Mouse (Mus musculus): ENCODE measurements around the gene Gna12.

The Gna12 gene

DNA sequence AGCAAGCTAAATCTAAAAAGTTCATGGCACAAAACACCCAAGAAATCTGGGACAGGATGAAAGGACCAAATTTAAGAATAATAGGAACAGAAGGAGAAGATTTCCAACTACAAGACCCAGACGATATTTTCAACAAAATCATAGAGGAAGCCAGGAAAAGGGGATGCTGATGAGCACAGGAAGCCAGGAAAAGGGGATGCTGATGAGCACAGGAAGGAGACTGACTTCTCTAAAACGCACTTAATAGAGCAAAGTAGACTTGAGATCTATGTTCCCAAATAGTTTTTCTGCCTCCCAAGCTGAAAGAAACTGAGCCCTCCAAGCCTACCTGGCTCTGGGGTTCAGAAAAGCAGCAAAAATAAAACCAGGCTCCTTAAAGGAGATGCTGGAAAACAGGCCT is 2.8 kb downstream of the Gna12 start:
- DNase-seq (ENCODE audit: low read depth, low spot score), result no peak

DNA sequence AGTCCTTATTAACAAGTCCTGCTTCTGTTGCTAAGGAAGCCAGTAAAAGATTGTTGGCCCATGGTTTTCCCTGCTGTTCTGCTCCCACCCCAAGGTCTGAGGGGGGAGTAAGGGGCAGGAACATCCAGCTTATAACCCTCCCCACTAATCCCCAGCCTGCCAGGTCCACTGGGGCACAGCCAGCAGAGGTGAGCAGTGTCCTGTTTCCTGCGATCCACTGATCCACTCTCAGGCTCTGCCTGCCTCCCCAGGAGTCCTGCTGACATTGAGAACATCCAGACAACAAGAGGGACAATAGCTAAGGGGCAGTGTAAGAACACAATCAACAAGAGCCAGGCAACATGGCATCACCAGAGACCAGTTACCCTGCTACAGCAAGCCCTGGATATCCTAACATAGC is 3.4 kb downstream of the Gna12 start:
- DNase-seq (ENCODE audit: low read depth, low spot score), result no peak

DNA sequence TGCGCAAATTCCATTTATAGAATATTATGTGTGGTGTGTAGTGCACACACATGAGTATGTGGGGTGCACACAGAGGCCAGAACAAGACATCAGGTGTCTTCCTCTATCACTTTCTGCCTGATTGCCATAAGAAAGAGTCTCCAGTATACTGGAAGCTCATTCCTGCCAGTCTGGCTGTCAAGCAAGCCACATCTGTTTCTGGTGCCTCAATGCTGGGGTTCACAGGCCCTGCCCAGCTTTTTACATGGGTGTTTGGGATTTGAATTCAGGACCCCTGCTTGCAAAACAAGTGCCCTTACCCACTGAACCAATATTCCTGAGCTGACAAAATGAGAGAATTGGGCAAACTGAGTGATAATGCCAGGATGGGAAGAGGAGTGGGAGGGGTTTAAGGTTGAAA is 4.1 kb downstream of the Gna12 start:
- no peak for DNase-seq (ENCODE audit: low read depth, low spot score)

DNA sequence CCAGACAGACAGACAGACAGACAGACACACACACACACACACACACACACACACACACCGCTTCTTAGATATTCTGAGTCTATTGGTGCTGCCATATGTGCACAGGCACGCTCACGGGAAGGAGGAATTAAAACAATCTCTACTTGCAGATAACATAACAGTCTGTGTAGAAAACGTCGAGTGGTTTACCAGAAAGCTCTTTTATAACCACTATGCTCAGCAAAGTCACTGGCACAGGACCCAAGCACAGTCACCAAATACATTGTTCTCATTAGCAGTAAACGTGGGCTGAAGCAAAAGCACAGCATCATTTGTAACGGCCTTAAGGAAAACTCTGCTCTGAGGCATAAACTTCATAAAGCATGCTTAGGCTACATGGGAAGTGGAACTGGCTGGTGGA is 6.1 kb downstream of the Gna12 start:
- DNase-seq (ENCODE audit: low read depth, low spot score), result no peak

GRCm38 (mm10) chr5:140823386-140823785 is 6.8 kb downstream of the Gna12 start:
- no peak for DNase-seq (ENCODE audit: low read depth, low spot score)

DNA sequence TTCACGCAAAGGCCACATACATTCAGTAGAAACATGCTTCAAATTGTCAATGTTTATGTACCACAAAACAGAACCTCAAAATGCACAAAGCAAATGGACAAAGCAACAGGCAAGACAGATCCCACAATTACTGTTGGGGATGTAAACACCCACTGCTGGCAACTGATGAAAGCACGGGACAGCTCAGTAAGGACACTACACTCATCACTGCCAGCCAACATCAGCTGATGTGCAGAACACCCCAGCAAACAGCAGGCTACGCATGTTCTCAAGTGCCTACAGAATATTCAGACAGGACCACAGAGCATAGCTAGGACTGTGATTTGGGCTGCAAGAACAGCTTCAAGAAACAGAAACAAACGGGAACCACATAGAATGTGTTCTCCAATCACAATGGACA is 8.3 kb downstream of the Gna12 start:
- no peak for DNase-seq (ENCODE audit: low read depth, low spot score)

GRCm38 (mm10) chr5:140820539-140820938 is 9.7 kb downstream of the Gna12 start:
- DNase-seq (ENCODE audit: low read depth, low spot score), result no peak

DNA sequence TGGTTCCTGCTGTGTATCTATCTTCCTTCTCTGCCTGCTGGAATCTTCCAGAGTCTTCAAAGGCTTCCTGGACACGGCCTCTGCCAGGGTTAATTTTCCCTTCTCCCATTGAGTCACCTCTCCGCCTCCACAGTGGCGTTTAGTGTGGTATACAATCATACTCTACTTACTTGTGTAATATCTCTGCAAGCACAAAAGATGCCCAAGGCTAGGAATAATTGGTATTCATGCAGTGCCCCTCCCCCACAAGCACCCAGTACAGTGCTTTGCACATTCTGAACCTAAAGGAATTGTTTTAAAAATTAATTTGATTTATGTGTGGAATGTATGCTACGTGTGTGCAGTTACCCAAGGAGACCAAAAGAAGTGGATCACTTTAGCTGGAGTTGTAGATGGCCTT is 10.6 kb downstream of the Gna12 start:
- no peak for DNase-seq (ENCODE audit: low read depth, low spot score)

DNA sequence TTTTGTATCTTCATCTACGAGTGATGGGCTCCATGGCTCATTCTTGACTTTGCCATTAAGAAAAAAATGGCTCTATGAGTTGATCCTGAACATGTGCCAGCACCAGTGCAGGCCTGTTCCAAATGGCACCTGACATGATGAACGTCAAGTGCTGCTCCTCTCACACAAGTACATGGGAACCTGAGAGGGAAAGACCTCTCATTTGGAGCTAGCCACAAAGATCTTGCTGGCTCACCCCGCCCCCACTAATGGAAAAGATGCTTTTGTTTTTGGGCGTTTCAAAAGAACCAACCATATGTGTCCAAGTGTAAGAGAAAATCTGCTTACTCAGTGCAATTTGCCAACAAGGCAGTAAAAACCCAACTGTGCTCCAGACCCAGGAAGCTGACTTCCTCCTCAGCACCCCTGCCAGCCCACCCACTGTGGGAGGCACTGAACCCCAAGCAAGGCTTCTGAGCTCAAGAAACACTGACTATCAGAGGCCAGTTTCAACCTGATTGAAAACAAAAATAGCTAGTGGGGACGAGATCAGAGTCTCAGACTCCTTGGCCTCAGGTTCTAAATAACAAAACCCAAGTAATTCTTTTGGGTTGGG is 11.7 kb downstream of the Gna12 start:
- no peak for DNase-seq (ENCODE audit: low read depth, low spot score)

DNA sequence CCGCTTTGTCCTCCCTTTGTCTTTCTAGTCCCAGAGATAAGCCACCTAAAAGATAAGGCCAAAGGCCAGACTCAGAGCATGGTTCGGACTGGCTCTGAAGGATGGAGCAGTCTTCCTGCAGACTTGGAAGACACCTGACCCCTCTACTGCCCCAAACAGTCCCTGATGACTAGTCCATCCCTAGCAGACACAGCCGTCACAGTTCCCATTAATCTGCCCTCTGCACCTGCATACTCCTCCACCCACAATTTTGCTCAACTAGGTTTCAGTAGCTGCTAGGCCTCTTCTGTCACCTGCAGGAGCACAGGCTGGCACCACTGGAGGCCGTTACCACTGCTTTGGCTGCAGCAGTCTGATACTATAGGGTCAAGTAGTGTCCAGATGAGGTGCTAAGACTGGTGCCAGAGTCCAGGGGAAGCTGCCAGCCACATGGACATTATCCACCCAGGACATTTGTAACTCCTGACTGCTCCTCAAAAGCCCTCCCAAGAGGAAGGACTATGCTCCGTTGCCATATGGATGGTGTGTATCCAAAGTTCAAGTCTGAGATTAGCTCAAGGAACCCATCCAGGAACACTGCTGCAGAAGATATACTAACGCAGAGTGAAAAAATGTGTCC is 13.2 kb downstream of the Gna12 start:
- DNase-seq (ENCODE audit: low read depth, low spot score), result no peak

- no peak for DNase-seq (ENCODE audit: low read depth, low spot score)
These were observed 14.2 kb downstream of the Gna12 start for GRCm38 (mm10) chr5:140816008-140816407.

DNA sequence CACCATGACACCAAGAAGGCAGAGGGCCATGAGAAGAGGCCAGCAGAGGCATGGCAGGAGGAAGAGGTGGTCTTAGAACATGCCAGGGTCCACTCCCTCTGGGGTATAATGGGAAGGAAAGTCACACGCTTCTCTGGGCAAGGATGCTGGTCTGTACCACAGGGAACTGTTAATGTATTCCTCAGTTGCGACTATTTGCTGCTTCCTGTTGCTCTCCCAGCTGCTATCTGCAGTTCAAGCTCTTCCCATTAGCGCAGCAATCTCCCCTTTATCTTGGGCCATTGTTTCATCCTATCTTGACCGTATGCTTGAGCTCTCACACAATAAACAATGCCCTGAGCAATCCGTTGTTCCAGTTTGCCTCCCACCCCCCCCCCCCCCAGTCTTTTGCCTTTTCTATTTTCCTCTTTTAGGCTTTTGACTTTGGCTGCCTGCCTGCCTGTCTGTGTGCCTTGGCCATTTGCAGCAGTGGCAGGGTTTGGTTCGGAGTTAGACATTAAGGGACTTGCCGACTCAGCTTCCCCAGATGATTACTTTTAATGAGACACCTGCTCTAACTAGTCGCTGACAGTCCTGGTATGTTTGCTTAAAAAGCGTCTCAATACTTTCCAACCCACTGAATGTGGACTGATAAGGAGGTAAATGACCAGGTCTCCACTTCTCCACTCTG is 15.0 kb downstream of the Gna12 start:
- DNase-seq (ENCODE audit: low read depth, low spot score), result no peak

DNA sequence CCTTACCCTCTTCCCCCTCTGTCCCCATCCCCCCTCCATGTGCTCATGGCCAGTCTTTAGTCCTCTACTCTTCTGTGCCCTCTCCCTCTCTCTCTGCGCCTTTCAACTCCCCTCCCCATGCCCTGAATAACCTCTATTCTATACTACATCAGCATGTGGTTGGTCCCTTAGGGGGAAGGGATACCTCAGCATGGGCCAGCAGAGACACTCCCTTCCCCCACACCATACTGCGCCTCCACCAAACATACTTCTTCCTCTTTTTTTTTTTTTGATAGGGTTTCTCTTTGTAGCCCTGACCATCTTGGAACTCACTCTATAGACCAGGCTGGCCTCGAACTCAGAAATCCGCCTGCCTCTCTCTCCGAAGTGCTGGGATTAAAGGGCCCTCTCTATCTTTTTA is 15.8 kb downstream of the Gna12 start:
- no peak for DNase-seq (ENCODE audit: low read depth, low spot score)

DNA sequence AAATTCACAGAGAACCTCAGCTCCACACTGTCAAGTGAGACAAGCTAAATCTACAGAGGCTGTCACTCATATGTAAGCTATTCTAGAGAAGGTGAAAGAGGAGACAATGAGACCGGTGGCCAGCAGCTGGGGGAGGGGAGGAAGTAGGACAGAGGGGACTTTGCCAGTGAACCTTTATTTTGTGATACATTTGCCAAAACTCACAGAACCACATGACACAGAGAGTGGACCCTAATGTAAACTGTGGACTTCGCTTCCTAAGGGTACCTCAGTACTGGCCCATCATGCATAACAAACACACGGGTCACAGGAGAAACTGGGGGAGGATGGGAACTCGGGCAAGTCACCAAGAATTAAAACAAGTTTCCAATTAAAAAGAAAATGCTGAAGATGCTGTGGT is 17.5 kb downstream of the Gna12 start:
- DNase-seq (ENCODE audit: low read depth, low spot score), result no peak

DNA sequence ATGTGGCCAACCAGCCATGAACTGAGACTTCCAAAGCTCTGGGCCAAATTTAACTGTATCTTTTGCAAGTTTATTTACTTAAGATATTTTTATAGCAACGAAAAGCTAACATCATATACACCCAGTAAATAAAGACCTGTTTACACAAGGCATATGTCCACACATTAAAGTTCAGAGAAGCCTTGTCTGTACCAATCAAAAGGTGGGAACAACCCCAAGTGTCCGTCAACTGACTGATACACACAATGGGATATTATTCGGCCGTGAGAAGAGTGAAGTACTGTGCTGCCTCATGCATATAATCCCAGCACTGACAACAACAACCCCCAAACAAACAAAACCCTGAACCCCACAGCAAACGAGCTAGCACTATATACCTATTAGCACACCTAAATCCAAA is 18.2 kb downstream of the Gna12 start:
- DNase-seq (ENCODE audit: low read depth, low spot score), result no peak

GRCm38 (mm10) chr5:140811390-140811789 is 18.8 kb downstream of the Gna12 start:
- DNase-seq (ENCODE audit: low read depth, low spot score), result no peak

DNA sequence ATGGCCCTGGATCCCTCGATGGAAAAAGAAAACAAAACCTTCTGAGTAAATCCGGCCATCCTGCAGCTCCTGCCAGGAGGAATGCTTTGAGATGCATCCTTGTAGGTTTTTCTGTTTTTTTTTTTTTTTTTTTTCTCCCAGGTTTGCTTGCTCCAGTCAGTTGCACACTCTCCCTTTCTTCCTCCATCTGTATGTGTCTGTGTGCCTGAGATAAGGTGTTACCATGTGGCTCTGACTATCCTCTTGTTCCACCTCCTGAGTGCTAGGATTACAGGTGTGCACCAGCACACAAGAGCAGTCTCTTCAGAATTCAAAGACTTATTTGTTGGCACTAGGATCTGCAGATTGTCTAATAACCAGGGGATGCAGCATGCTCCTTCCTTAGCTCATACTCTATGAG is 23.3 kb downstream of the Gna12 start:
- no peak for DNase-seq (ENCODE audit: low read depth, low spot score)

GRCm38 (mm10) chr5:140806252-140806651 is 24.0 kb downstream of the Gna12 start:
- no peak for DNase-seq (ENCODE audit: low read depth, low spot score)

DNA sequence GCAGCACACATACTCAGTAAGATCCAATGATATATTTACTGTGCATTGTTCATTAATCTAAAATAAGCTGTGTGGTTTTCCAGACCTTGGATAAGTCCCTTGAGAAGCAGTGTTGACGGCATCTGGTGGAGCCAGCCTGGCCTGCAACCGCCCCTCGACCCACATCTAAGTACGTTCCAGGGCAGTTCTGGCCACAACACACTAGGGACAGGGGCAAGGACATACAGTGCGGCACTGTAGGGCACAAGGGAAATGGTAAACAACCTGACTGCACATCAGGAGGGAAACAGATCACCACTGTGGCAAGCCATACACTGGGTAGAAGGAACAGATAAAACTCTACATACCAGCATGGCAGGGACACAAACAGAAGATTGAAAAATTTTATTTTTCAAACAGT is 28.4 kb downstream of the Gna12 start:
- no peak for DNase-seq (ENCODE audit: low read depth, low spot score)

DNA sequence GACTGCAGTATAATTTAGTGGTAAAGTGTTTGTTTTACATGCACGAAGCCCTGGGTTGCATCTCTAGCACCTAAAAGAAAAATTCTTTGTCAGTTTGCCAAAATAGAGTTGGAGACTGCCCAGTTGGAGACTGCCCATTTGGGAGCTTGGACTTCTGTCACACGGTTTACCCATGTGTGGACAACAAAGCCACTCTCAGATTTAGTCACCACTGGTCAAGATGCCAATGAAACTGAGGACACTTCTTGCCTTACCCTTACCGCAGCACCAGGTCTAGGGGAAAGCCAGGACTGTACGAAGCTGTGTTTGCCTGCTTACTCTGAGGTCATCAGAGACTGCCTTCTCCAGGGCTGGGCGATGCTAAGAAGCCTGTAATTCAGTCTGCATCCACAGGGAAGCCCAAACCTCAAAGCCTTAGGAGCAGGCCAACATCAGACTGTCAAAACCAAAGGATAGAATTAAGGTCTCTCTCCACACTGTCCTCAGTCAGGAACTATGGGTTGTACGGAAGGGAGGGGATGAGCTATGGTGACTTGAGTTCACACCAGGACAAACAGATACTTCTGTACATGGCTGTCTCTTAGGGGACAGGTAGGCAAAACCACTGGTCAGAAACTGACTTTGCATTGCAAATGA is 29.8 kb downstream of the Gna12 start:
- DNase-seq (ENCODE audit: low read depth, low spot score), result no peak

- DNase-seq (ENCODE audit: low read depth, low spot score), result no peak
These were observed 31.0 kb downstream of the Gna12 start for GRCm38 (mm10) chr5:140799190-140799589.

GRCm38 (mm10) chr5:140798775-140799174 is 31.5 kb downstream of the Gna12 start:
- no peak for DNase-seq (ENCODE audit: low read depth, low spot score)

- DNase-seq (ENCODE audit: low read depth, low spot score), result no peak
These were observed 32.1 kb downstream of the Gna12 start for GRCm38 (mm10) chr5:140798158-140798557.

Data from WW6 (cell line).